Mouse (Mus musculus): ENCODE measurements at regions not wholly inside any gene's neighbourhood (a gene's known extent, or its start where the extent isn't known, plus 50 kb on each side); places are given as distances from the start of the nearest gene placed in this dataset.

DNA sequence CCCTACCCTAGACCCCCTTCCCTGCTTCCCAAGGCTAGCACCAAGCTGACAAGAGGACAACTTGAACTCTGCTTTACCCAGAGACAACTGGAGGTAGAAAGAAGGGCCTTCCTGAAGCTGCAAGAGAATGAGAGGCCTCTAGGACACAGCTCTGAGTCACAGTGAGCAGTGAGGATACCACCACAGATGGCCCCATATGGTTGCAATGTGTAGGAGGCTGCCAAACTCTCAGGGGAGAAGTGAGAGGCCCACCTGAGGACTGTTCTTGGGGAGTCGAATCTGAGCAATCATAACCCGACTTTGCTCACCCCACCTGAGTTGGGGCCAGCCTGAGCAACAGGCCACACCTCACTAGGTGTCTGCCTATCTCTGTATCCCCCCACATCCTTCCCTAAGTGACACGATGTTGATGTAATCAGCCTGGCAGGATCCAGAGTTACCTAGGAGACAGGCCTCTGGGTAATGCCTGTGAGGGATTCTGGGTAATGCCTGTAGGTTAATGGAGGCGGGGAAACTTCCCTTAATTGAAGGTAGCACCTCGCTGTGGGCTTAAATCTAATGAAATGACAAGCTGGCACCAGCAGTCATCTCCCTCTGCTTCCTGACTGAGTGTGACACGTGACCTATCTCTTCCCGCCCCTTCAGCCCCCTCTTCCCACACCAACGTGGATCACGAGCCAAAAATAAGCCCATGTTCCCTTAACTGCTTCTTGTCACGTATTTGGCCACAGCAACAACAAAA lies 207.7 kb downstream of the Bcl2l11 start:
- DNase-seq (ENCODE audit: low spot score) = no peak
- Histone ChIP-seq H3K27me3 (replicated peaks; ENCODE audit: low read depth, poor library complexity, severe bottlenecking) (0 out of 2 replicates have a peak, but pooled peaks cover 9% of the 10 kb centered on the region), H3K4me1 (peaks cover 64% of the 10 kb centered on the region), H3K27ac (replicated peaks) (no peak overlapping the region), H3K36me3 (replicated peaks) (no peaks in the 10 kb centered on the region), H3K9me3 (no peaks in the 10 kb centered on the region), H3K4me3 (no peak overlapping the region)
- WGBS = 81% methylated on average over 10 of the region's 10 CpGs

DNA sequence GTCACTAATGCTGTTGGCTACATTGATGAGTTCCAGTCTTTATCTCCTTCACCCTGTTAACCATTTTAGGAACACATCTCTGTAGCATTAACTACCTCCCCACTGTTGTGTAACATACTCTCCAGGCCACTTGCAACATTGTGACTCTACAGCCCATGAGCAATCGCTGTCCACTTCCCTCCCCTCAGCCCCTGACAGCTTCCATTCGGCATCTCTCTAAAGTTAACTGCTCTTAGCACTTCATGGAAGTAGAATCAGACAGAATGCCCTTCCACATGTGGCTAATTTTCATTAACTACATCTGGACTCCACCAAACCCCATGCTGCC lies 208.3 kb downstream of the Bcl2l11 start:
- Histone ChIP-seq H3K27me3 (replicated peaks; ENCODE audit: low read depth, poor library complexity, severe bottlenecking) (0 out of 2 replicates have a peak, but pooled peaks cover 9% of the 10 kb centered on the region), H3K27ac (replicated peaks) (peak overlapping the region; percentile 68), H3K4me1 (peaks cover 67% of the 10 kb centered on the region), H3K36me3 (replicated peaks) (no peaks in the 10 kb centered on the region), H3K9me3 (no peaks in the 10 kb centered on the region), H3K4me3 (no peak overlapping the region)
- WGBS = 72% methylated on average over 2 of the region's 2 CpGs
- no peak for DNase-seq (ENCODE audit: low spot score)

DNA sequence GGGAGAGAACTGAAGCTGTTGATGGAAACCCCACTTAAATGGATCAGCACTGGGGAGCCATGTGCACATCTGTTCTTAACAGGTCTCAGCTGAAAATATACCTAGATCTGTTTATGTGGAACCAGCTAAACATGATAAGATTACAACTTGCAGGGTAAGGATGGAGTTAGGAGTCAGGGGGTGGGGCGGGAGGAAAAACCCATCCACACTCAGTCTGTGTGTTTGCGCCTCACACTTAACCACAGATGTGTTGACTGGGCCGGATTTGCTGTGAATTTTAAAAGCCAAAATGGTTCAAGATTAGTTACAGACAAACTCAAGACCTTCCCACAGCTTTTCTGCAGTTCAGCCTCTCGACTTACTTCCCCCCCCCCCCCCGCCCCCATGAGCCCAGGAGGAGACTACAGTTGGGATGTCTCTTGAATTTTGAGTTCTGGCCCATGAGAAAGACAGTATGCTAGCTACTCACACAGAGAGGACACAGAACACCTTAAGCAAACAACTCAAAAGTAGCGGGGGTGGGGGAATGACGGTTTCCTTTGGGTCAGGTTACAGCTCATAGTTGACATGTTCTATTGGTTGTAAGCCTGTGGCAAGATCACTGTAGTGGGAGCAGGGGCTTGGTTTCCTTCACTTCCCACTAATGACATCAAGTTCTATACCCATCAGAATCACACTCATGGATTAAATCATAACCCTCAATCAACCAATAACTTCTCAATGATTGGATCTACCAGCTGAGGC lies 209.1 kb downstream of the Bcl2l11 start:
- Histone ChIP-seq H3K27me3 (replicated peaks; ENCODE audit: low read depth, poor library complexity, severe bottlenecking) (0 out of 2 replicates have a peak, but pooled peaks cover 7% of the 10 kb centered on the region), H3K9me3 (no peaks in the 10 kb centered on the region), H3K36me3 (replicated peaks) (no peaks in the 10 kb centered on the region), H3K4me1 (peaks cover 75% of the 10 kb centered on the region), H3K4me3 (no peak overlapping the region), H3K27ac (replicated peaks) (peak overlapping the region; percentile 68)
- WGBS = 42% methylated on average over 7 of the region's 7 CpGs
- DNase-seq (ENCODE audit: low spot score) = peak; percentile 52

- H3K9me3 ChIP-seq = no peaks in the 10 kb centered on the region
- no peak overlapping the region for H3K4me3 ChIP-seq
- no peak for DNase-seq (ENCODE audit: low spot score)
- H3K27me3 ChIP-seq (replicated peaks; ENCODE audit: low read depth, poor library complexity, severe bottlenecking) = 0 out of 2 replicates have a peak, but pooled peaks cover 3% of the 10 kb centered on the region
- H3K36me3 ChIP-seq (replicated peaks) = no peaks in the 10 kb centered on the region
- H3K27ac ChIP-seq (replicated peaks) = no peak overlapping the region
- H3K4me1 ChIP-seq = peaks cover 82% of the 10 kb centered on the region
Observed at GRCm38 (mm10) chr2:128337192-128337591, 211.4 kb downstream of the Bcl2l11 start.

DNA sequence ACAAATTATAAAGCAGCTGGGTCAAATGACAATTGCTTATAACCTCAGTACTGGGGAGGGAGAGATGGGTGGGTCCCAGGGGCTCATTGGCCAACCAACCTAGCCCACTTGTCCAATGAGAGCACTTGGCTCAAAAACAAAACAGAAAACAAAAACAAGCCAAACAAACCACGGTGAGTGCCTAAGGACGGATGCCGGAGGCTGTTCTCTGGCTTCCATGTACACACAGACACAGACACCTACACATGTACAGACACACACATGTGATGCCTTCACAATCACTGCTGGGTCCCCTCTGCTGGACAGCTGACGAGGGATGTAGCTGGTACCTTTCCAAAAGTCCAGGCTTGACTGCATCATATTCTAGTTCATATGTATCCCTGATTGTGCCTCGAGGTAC lies 212.0 kb downstream of the Bcl2l11 start:
- Histone ChIP-seq H3K36me3 (replicated peaks) (no peaks in the 10 kb centered on the region), H3K4me1 (peaks cover 83% of the 10 kb centered on the region), H3K27me3 (replicated peaks; ENCODE audit: low read depth, poor library complexity, severe bottlenecking) (0 out of 2 replicates have a peak, but pooled peaks cover 3% of the 10 kb centered on the region), H3K27ac (replicated peaks) (no peak overlapping the region), H3K9me3 (no peaks in the 10 kb centered on the region), H3K4me3 (no peak overlapping the region)
- no peak for DNase-seq (ENCODE audit: low spot score)
- 87% methylated on average over 5 of the region's 5 CpGs for WGBS

DNA sequence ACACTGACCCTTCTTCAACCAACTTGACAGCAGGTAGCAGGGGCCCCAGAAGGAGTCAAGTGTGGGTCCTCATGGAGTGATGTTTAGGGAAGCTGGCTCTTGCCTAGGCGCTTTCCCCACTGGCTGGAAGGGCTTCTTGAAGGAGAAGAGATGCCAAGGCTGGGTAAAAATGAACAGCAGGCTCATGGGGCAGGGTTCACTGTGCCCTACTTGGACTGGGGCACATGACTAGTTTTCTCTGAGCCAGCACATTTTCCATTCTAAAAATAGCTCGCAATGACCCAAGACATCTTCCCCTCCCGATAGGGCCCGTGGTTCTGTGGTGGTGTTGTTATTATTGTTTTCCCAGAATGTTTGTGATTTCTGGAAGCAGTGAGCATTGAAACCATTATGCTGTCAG lies 212.6 kb downstream of the Bcl2l11 start:
- WGBS = 83% methylated on average over 4 of the region's 4 CpGs
- no peak for DNase-seq (ENCODE audit: low spot score)
- Histone ChIP-seq H3K27ac (replicated peaks) (peak overlapping the region; percentile 78; the same call in 1 of the 2 replicates), H3K9me3 (no peaks in the 10 kb centered on the region), H3K4me1 (peaks cover 77% of the 10 kb centered on the region), H3K27me3 (replicated peaks; ENCODE audit: low read depth, poor library complexity, severe bottlenecking) (0 out of 2 replicates have a peak, but pooled peaks cover under 1% of the 10 kb centered on the region), H3K4me3 (no peak overlapping the region), H3K36me3 (replicated peaks) (no peaks in the 10 kb centered on the region)

GRCm38 (mm10) chr2:128339061-128339642 lies 213.3 kb downstream of the Bcl2l11 start:
- Histone ChIP-seq H3K36me3 (replicated peaks) (no peaks in the 10 kb centered on the region), H3K4me1 (peaks cover 71% of the 10 kb centered on the region), H3K27ac (replicated peaks) (peak overlapping the region; percentile 78), H3K27me3 (replicated peaks; ENCODE audit: low read depth, poor library complexity, severe bottlenecking) (no peaks in the 10 kb centered on the region), H3K4me3 (0 out of 2 replicates have a peak overlapping the region, but pooled peaks have one; percentile 15), H3K9me3 (no peaks in the 10 kb centered on the region)
- 25% methylated on average over 8 of the region's 8 CpGs for WGBS
- DNase-seq (ENCODE audit: low spot score) = peak; percentile 40

DNA sequence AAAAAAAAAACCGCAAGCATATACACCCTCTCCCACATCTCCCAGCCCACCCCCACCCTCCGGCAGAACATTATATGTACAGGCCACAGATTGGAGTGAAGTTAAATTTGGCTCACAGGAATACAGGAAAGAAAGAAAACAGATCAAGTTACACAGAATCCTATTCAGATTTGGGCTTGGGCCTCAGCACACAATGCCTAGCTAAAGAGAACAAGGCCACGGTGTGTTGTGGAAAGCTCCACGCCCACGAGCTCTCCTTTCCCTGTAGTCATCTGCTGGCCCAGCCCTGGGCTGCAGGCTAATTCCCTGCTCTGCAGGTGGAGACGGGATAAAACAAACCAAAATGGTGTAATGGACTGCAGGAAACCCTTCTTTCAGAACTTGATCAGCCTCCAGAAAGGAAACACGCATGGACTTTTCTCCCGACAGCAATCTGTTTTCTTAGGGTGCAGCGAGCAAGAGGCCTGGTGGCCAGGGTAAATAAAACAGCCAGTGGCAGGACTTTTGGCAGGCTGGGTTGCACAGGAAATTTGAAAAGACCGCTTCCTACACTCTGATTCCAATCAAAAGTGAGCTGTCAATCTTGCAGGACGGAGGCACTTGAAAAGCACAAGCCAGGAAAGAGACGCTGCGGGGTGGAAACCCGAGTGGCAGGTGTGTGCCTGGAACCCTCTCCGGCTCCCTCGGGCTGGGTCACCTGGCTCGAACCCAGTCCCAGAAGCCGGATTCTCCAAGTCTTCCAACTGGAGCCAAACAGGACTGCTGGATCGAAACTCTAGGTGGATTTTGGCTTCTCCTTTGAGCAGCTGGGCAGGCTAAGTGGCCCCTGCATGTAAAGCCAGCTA lies 214.0 kb downstream of the Bcl2l11 start:
- Histone ChIP-seq H3K9me3 (no peaks in the 10 kb centered on the region), H3K27me3 (replicated peaks; ENCODE audit: low read depth, poor library complexity, severe bottlenecking) (no peaks in the 10 kb centered on the region), H3K4me3 (peak overlapping the region; percentile 15; the same call in 1 of the 2 replicates), H3K27ac (replicated peaks) (peak overlapping the region; percentile 78), H3K36me3 (replicated peaks) (no peaks in the 10 kb centered on the region), H3K4me1 (peaks cover 67% of the 10 kb centered on the region)
- 24% methylated on average over 19 of the region's 19 CpGs for WGBS
- DNase-seq (ENCODE audit: low spot score) = peak; percentile 62

DNA sequence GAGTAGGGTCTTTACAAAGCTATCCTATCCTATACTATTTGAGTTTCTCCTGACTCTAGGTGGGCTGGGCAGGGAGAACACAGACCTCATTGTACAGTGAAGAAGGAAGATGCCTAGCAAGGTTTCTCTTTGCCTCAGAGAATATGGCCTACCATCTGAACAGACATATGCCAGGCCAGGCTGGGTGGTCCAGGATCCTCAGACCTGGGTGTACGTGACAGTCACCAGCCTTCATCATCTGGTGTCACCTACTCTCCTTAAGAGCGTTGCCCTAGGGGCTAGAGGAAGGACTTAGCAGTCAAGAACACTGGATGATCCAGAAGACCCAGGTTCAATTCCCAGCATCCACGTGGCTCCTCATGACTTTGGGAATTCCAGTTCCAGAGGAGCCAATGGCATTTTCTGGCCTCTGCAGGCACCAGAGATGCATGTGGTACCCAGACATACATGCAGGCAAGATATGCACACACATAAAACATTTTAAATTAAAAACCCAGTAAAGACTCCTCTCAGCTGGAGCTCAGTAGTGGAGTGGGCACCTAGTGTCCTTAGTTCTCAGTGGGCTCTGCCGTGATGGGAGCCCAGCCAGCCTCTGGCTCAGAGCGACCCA lies 214.9 kb downstream of the Bcl2l11 start:
- H3K27ac ChIP-seq (replicated peaks) = peak overlapping the region; percentile 78
- H3K36me3 ChIP-seq (replicated peaks) = no peaks in the 10 kb centered on the region
- DNase-seq (ENCODE audit: low spot score) = no peak
- H3K9me3 ChIP-seq = no peaks in the 10 kb centered on the region
- peaks cover 66% of the 10 kb centered on the region for H3K4me1 ChIP-seq
- H3K27me3 ChIP-seq (replicated peaks; ENCODE audit: low read depth, poor library complexity, severe bottlenecking) = no peaks in the 10 kb centered on the region
- 87% methylated on average over 5 of the region's 5 CpGs for WGBS
- H3K4me3 ChIP-seq = no peak overlapping the region

GRCm38 (mm10) chr2:128342212-128342611 lies 216.4 kb downstream of the Bcl2l11 start:
- no peaks in the 10 kb centered on the region for H3K9me3 ChIP-seq
- H3K36me3 ChIP-seq (replicated peaks) = no peaks in the 10 kb centered on the region
- peaks cover 63% of the 10 kb centered on the region for H3K4me1 ChIP-seq
- DNase-seq (ENCODE audit: low spot score) = no peak
- WGBS = 78% methylated on average over 9 of the region's 9 CpGs
- H3K4me3 ChIP-seq = no peak overlapping the region
- no peak overlapping the region for H3K27ac ChIP-seq (replicated peaks)
- no peaks in the 10 kb centered on the region for H3K27me3 ChIP-seq (replicated peaks; ENCODE audit: low read depth, poor library complexity, severe bottlenecking)

DNA sequence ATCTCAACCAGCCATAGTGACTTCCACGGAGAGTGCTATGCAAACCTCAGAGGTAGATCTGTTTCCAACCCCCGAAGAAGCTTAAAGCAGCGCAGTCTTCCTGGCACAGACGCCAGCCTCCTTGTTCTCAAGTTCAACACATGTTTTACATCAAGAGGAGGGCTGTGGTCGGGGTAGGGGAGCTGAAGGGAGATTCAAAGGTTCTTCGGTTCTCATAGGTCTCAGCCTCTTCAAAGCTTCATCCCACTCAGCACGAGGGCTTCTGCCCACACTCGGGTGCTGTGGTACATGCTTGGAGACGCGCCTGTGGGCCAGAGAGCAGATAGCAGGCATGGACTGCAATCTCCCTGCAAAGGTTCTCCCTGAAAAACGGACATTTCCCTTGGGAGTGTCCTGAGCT lies 219.7 kb downstream of the Bcl2l11 start:
- no peaks in the 10 kb centered on the region for H3K36me3 ChIP-seq (replicated peaks)

GRCm38 (mm10) chr2:128348556-128348955 lies 222.7 kb downstream of the Bcl2l11 start:
- Histone ChIP-seq H3K27ac (replicated peaks) (no peak overlapping the region), H3K9me3 (no peaks in the 10 kb centered on the region), H3K36me3 (replicated peaks) (no peaks in the 10 kb centered on the region), H3K27me3 (replicated peaks; ENCODE audit: low read depth, poor library complexity, severe bottlenecking) (no peaks in the 10 kb centered on the region), H3K4me3 (no peak overlapping the region), H3K4me1 (peaks cover 14% of the 10 kb centered on the region)
- 74% methylated on average over 2 of the region's 2 CpGs for WGBS
- DNase-seq (ENCODE audit: low spot score) = no peak

More for the DNA sequence above, 219.7 kb downstream of the Bcl2l11 start:
- Histone ChIP-seq H3K9me3 (no peaks in the 10 kb centered on the region), H3K4me3 (no peak overlapping the region), H3K27me3 (replicated peaks; ENCODE audit: low read depth, poor library complexity, severe bottlenecking) (no peaks in the 10 kb centered on the region), H3K4me1 (peaks cover 32% of the 10 kb centered on the region), H3K27ac (replicated peaks) (peak overlapping the region; percentile 60; the same call in 1 of the 2 replicates)
- WGBS = 58% methylated on average over 11 of the region's 11 CpGs
- peak; percentile 39 for DNase-seq (ENCODE audit: low spot score)
